Mouse (Mus musculus) C2C12 (cell line): Measurements from ENCODE around the gene Dctpp1.

Experiments used
- CTCF ChIP-seq: IDR thresholded peaks from one replicate; pipeline ENCODE4 v1.5.1; 2011; ENCODE audit not compliant: control insufficient read depth, insufficient read depth, insufficient read length
- MAX ChIP-seq: IDR thresholded peaks from one replicate; pipeline ENCODE4 v1.6.1; 2011; ENCODE audit warnings: mild to moderate bottlenecking, control low read depth
- MYOD1 ChIP-seq: IDR thresholded peaks from one replicate; pipeline ENCODE4 v1.6.1; 2011; ENCODE audit warnings: low read depth; ENCODE audit not compliant: control insufficient read depth, insufficient read length

GRCm38 (mm10) chr7:127209851-127210250 is 50.7 kb downstream of the Dctpp1 start:
- TF ChIP-seq CTCF = no peak
- no peak for TF ChIP-seq MAX
- TF ChIP-seq MYOD1 = no peak
